Mouse (Mus musculus): ENCODE measurements around the gene Tlr5. TPM values are rescaled to one million over a fixed set of nuclear protein-coding genes. Genes with fewer than 3 reads are reported as not detected.
A peak's percentile ranks its signal among the peaks of the same experiment; 100 is the strongest.

Tlr5 gene
- total and polyA plus RNA-seq, 3 experiments, result not detected

GRCm38 (mm10) chr1:182968732-182969131 lies 14.1 kb downstream of the Tlr5 start:
- H3K4me3 ChIP-seq (ENCODE audit: control insufficient read depth in 1 of 2, insufficient read depth in 1 of 2, low read depth in 2 of 2, low read length in 2 of 2), result no peak overlapping the region
- H3K9me3 ChIP-seq (replicated peaks; ENCODE audit: insufficient read depth, low read length), result no peaks in the 10 kb centered on the region
- H3K79me2 ChIP-seq (ENCODE audit: control insufficient read depth, insufficient read depth, low read length, poor library complexity), result no peaks in the 10 kb centered on the region
- H3K36me3 ChIP-seq (ENCODE audit: control insufficient read depth in 1 of 2, insufficient read depth in 2 of 2, low read length in 2 of 2), result no peaks in the 10 kb centered on the region
- H3K27ac ChIP-seq (ENCODE audit: control insufficient read depth, low read depth, low read length), result no peak overlapping the region
- no peak overlapping the region for H3K9ac ChIP-seq (ENCODE audit: control insufficient read depth, low read depth, low read length, poor library complexity, severe bottlenecking)
- H3K27me3 ChIP-seq (ENCODE audit: control insufficient read depth in 1 of 2, insufficient read depth in 2 of 2, low read length in 2 of 2), result no peaks in the 10 kb centered on the region
- no peaks in the 10 kb centered on the region for H3K4me1 ChIP-seq (ENCODE audit: control insufficient read depth in 1 of 2, insufficient read depth in 2 of 2, low read length in 2 of 2)
- peak; percentile 95 for TF ChIP-seq TBP (IDR thresholded peaks at IDR 0.05; ENCODE audit: low read depth, low read length)
- no peak for TF ChIP-seq MYC (IDR thresholded peaks at IDR 0.05; ENCODE audit: low read depth, low read length)
- DNase-seq (ENCODE audit: low read depth, low spot score), result peak; percentile 41

GRCm38 (mm10) chr1:182972240-182972639 lies 17.7 kb downstream of the Tlr5 start:
- Histone ChIP-seq H3K4me3 (ENCODE audit: control insufficient read depth in 1 of 2, insufficient read depth in 1 of 2, low read depth in 2 of 2, low read length in 2 of 2) (no peak overlapping the region), H3K79me2 (ENCODE audit: control insufficient read depth, insufficient read depth, low read length, poor library complexity) (no peaks in the 10 kb centered on the region), H3K9me3 (replicated peaks; ENCODE audit: insufficient read depth, low read length) (no peaks in the 10 kb centered on the region), H3K27me3 (ENCODE audit: control insufficient read depth in 1 of 2, insufficient read depth in 2 of 2, low read length in 2 of 2) (no peaks in the 10 kb centered on the region), H3K9ac (ENCODE audit: control insufficient read depth, low read depth, low read length, poor library complexity, severe bottlenecking) (no peak overlapping the region), H3K36me3 (ENCODE audit: control insufficient read depth in 1 of 2, insufficient read depth in 2 of 2, low read length in 2 of 2) (no peaks in the 10 kb centered on the region), H3K27ac (ENCODE audit: control insufficient read depth, low read depth, low read length) (no peak overlapping the region), H3K4me1 (ENCODE audit: control insufficient read depth in 1 of 2, insufficient read depth in 2 of 2, low read length in 2 of 2) (no peaks in the 10 kb centered on the region)
- DNase-seq (ENCODE audit: low read depth, low spot score), result no peak
- TF ChIP-seq USF1 (IDR thresholded peaks at IDR 0.05; ENCODE audit: low read depth, low read length) (no peak), MYC (IDR thresholded peaks at IDR 0.05; ENCODE audit: low read depth, low read length) (no peak), JUND (IDR thresholded peaks at IDR 0.05; ENCODE audit: low read depth, low read length) (no peak), ZKSCAN1 (IDR thresholded peaks at IDR 0.05; ENCODE audit: low read depth, low read length) (no peak), CTCF (IDR thresholded peaks at IDR 0.05 in 2 of 3, conservative IDR thresholded peaks at IDR 0.05 in 1 of 3; ENCODE audit: control insufficient read depth in 1 of 3, insufficient read depth in 1 of 3, low read depth in 2 of 3, low read length in 3 of 3, poor library complexity in 1 of 3, severe bottlenecking in 1 of 3) (no peak), SMC3 (IDR thresholded peaks at IDR 0.05; ENCODE audit: low read depth, low read length) (no peak), MAZ (IDR thresholded peaks at IDR 0.05; ENCODE audit: low read depth, low read length) (no peak), CHD1 (IDR thresholded peaks at IDR 0.05; ENCODE audit: low read depth, low read length) (no peak), MXI1 (IDR thresholded peaks at IDR 0.05; ENCODE audit: low read depth, low read length) (no peak), ZC3H11A (IDR thresholded peaks at IDR 0.05; ENCODE audit: low read depth, low read length) (no peak), TCF12 (IDR thresholded peaks at IDR 0.05; ENCODE audit: low read depth, low read length) (no peak)

GRCm38 (mm10) chr1:182974826-182975225 lies 20.2 kb downstream of the Tlr5 start:
- TF ChIP-seq E2F4 (IDR thresholded peaks at IDR 0.05; ENCODE audit: borderline replicate concordance, low read depth, low read length), result no peak
- no peak for TF ChIP-seq NRF1 (IDR thresholded peaks at IDR 0.05; ENCODE audit: insufficient read depth, low read depth, low read length, poor library complexity, severe bottlenecking)
- TF ChIP-seq JUND (IDR thresholded peaks at IDR 0.05; ENCODE audit: low read depth, low read length), result no peak
- peak; percentile 22 to 53 (median 31); a peak in 4 of 6 replicates for TF ChIP-seq CTCF (IDR thresholded peaks at IDR 0.05 in 2 of 3, conservative IDR thresholded peaks at IDR 0.05 in 1 of 3; ENCODE audit: control insufficient read depth in 1 of 3, insufficient read depth in 1 of 3, low read depth in 2 of 3, low read length in 3 of 3, poor library complexity in 1 of 3, severe bottlenecking in 1 of 3)
- TF ChIP-seq USF2 (IDR thresholded peaks at IDR 0.05; ENCODE audit: borderline replicate concordance in 1 of 2, insufficient read depth in 1 of 2, low read depth in 1 of 2, low read length in 2 of 2), result no peak
- no peak for TF ChIP-seq ELF1 (IDR thresholded peaks at IDR 0.05; ENCODE audit: low read depth, low read length)
- no peak for TF ChIP-seq MYC (IDR thresholded peaks at IDR 0.05; ENCODE audit: low read depth, low read length)
- TF ChIP-seq RAD21 (IDR thresholded peaks at IDR 0.05; ENCODE audit: low read depth, low read length), result peak; percentile 33
- TF ChIP-seq SMC3 (IDR thresholded peaks at IDR 0.05; ENCODE audit: low read depth, low read length), result peak; percentile 43
- TF ChIP-seq ZNF384 (IDR thresholded peaks at IDR 0.05; ENCODE audit: low read depth, low read length), result no peak
- no peak for TF ChIP-seq ZC3H11A (IDR thresholded peaks at IDR 0.05; ENCODE audit: low read depth, low read length)
- Histone ChIP-seq H3K4me1 (ENCODE audit: control insufficient read depth in 1 of 2, insufficient read depth in 2 of 2, low read length in 2 of 2) (no peaks in the 10 kb centered on the region), H3K27ac (ENCODE audit: control insufficient read depth, low read depth, low read length) (no peak overlapping the region), H3K79me2 (ENCODE audit: control insufficient read depth, insufficient read depth, low read length, poor library complexity) (no peaks in the 10 kb centered on the region), H3K36me3 (ENCODE audit: control insufficient read depth in 1 of 2, insufficient read depth in 2 of 2, low read length in 2 of 2) (no peaks in the 10 kb centered on the region), H3K9me3 (replicated peaks; ENCODE audit: insufficient read depth, low read length) (no peaks in the 10 kb centered on the region), H3K27me3 (ENCODE audit: control insufficient read depth in 1 of 2, insufficient read depth in 2 of 2, low read length in 2 of 2) (no peaks in the 10 kb centered on the region), H3K9ac (ENCODE audit: control insufficient read depth, low read depth, low read length, poor library complexity, severe bottlenecking) (no peak overlapping the region), H3K4me3 (ENCODE audit: control insufficient read depth in 1 of 2, insufficient read depth in 1 of 2, low read depth in 2 of 2, low read length in 2 of 2) (no peak overlapping the region)
- DNase-seq (ENCODE audit: low read depth, low spot score), result peak; percentile 15

All from MEL (cell line).